Mouse (Mus musculus) hindbrain, embryonic 11.5 days (tissue): ENCODE data around the gene Sco1. TPM values are rescaled to one million over a fixed set of nuclear protein-coding genes. Genes with fewer than 3 reads are reported as not detected.
"Not testable (repeated sequence)": the region's sequence is repeated elsewhere in the genome, so short reads cannot be mapped to it uniquely, and the experiment has no call there.

ENCODE experiments used
- ATAC-seq: fragments of 200-750 bp; cut with Nextera tagmentation; 2 replicates; pipeline ENCODE4 v1.8.0; 2017; ENCODE audit warnings: mild to moderate bottlenecking, moderate TSS enrichment, moderate library complexity; ENCODE audit not compliant: low FRiP score
- DNase-seq: peaks from one replicate; pipeline ENCODE4 v3.0.0-alpha.2; 2015; ENCODE audit warnings: low spot score
- H3K27ac ChIP-seq: fragments of 300-500 bp; sonication (generic); 2 replicates; pipeline ENCODE4 v1.5.1; 2014; ENCODE audit warnings: mild to moderate bottlenecking, low read depth, low read length
- H3K27me3 ChIP-seq: fragments of 300-500 bp; sonication (generic); 2 replicates; pipeline ENCODE4 v1.6.1; 2014; ENCODE audit warnings: mild to moderate bottlenecking, low read length, moderate library complexity, mixed read lengths; ENCODE audit not compliant: control insufficient read depth, insufficient read depth
- H3K36me3 ChIP-seq: fragments of 300-500 bp; sonication (generic); 2 replicates; pipeline ENCODE4 v1.6.1; 2014; ENCODE audit warnings: mild to moderate bottlenecking, low read length, moderate library complexity, mixed read lengths; ENCODE audit not compliant: control insufficient read depth, insufficient read depth
- H3K4me1 ChIP-seq: fragments of 300-500 bp; sonication (generic); replicated peaks from 2 replicates; pipeline ENCODE4 v1.6.1; 2014; ENCODE audit warnings: low read length, mixed read lengths; ENCODE audit not compliant: control insufficient read depth, insufficient read depth
- H3K4me2 ChIP-seq: fragments of 300-500 bp; sonication (generic); replicated peaks from 2 replicates; pipeline ENCODE4 v1.6.1; 2014; ENCODE audit warnings: mild to moderate bottlenecking, low read depth, low read length
- H3K4me3 ChIP-seq: fragments of 300-500 bp; sonication (generic); 2 replicates; pipeline ENCODE4 v1.5.1; 2014; ENCODE audit warnings: low read depth, low read length
- H3K9ac ChIP-seq: fragments of 300-500 bp; sonication (generic); 2 replicates; pipeline ENCODE4 v1.6.1; 2014; ENCODE audit warnings: low read depth, low read length
- H3K9me3 ChIP-seq: fragments of 300-500 bp; sonication (generic); 2 replicates; pipeline ENCODE4 v1.6.1; 2016; ENCODE audit warnings: low read length; ENCODE audit not compliant: control insufficient read depth
- WGBS: fragments of 180-500 bp; shearing (Covaris S2); extraction: QIAGEN DNeasy Blood & Tissue Kit; methylation state at CpG from one replicate; pipeline ENCODE4 v1.1.7; 2014; 5-methylcytosine and 5-hydroxymethylcytosine counted together
- polyA plus RNA-seq: library from polyadenylated mRNA; unstranded; fragments of >200 nt; fragmentation: Nextera tagmentation; extraction: Ambion mirVana; gene quantifications from 2 replicates; pipeline ENCODE4 v1.2.1, GENCODE M21; 2014

Gene Sco1
- polyA plus RNA-seq, 1 experiment from 2014 or later: 20.0 TPM

- peaks cover 3% of the 10 kb centered on the region for H3K4me1 ChIP-seq
- DNase-seq (peak; percentile 85), ATAC-seq (no peak)
- no peak overlapping the region for H3K9ac ChIP-seq
- no peak overlapping the region; the same call in 1 of the 2 replicates for H3K4me2 ChIP-seq
- H3K36me3 ChIP-seq: no peaks in the 10 kb centered on the region
- no peaks in the 10 kb centered on the region for H3K27me3 ChIP-seq
- H3K9me3 ChIP-seq: no peaks in the 10 kb centered on the region
- H3K4me3 ChIP-seq: no peak overlapping the region
- 6% methylated on average over 12 of the region's 12 CpGs for WGBS
- no peak overlapping the region for H3K27ac ChIP-seq
Measured at GRCm38 (mm10) chr11:67020948-67021347, 31.5 kb upstream of the Sco1 start.

DNA sequence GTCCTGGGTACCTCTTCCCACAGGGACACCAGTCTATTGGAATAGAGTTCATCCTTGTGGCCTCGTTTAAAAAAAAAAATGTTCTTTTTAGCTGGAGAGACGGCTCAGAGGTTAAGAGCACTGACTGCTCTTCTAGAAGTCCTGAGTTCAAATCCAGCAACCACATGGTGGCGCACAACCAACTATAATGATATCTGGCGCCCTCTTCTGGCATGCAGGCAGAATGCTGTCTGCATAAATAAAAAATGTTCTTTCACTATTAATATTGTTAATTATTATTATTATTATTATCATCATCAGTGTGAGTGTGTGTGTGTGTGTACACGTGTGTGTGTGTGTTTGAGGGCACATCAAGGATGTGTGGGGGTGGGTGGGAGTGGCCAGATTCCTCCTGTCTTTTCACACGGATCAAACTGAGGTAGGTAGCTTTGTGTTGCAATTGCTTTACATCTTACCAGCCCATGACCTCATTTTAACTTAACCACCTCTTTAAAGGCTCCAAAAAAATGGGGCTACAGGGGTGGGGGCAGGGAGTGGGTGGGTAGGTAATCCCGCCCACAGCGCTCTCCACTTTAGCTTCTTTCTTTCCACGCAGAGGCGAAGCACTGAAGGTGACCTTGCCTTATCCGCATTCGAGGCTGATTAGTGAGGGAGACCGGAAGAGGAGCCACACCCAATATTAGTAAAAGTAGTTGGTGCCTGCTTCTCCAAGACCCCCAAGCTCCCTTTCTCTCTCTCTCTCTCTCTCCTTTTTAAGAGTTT is 29.9 kb upstream of the Sco1 start:
- WGBS: 93% methylated on average over 13 of the region's 13 CpGs
- H3K9ac ChIP-seq: no peak overlapping the region

DNA sequence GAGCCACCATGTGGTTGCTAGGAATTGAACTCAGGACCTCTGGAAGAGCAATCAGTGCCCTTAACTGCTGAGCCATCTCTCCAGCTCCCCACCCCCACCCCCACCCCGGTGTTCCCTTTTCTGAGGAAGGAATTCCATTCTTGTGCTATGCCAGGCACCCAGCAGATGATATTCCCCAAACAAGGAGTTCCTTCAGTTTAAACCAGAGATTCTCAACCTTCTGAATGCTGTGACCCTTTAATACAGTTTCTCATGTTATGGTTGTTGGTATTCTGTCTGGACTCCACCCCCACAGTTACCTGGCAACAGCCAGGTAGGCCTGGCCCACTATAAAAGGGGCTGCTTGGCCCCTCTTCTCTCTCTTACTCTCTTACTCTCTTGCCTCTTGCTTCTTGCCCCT is 29.3 kb upstream of the Sco1 start:
- ATAC-seq, H3K4me2 ChIP-seq, H3K27me3 ChIP-seq, DNase-seq, H3K27ac ChIP-seq, H3K9me3 ChIP-seq, H3K4me1 ChIP-seq, H3K36me3 ChIP-seq, H3K9ac ChIP-seq, H3K4me3 ChIP-seq: not testable (repeated sequence)
- 19% methylated on average over 1 of the region's 1 CpGs for WGBS

More for the DNA sequence above, 29.9 kb upstream of the Sco1 start:
- no peaks in the 10 kb centered on the region for H3K9me3 ChIP-seq
- H3K27ac ChIP-seq: no peak overlapping the region
- H3K4me2 ChIP-seq: no peak overlapping the region
- peaks cover 3% of the 10 kb centered on the region for H3K4me1 ChIP-seq
- no peak overlapping the region for H3K4me3 ChIP-seq
- H3K27me3 ChIP-seq: no peaks in the 10 kb centered on the region
- DNase-seq (peak; percentile 29), ATAC-seq (no peak)
- H3K36me3 ChIP-seq: no peaks in the 10 kb centered on the region

DNA sequence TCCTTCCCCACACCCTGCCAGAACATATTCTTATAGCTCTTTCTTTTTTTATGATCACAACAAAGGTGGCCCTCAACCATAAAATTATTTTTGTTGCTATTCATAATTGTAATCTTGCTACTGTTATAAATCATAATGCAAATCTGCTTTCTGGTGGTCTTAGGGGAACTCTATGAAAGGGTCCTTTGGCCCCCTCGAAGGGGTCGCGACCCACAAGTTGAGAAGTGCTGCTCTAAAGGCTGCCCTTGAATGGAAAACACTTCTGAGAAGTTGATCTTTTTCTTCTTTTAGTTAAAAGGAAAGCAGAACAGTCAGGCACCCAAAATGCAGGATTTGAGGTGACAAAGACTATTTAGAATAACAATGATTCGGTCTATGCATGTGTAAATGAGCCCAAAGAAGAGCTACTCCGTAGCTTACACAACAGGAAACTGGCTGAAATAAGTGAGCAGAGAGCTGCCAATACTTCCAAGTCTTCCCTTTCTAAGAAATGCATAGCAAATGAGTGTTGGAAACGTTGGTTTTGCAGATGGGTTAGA is 28.6 kb upstream of the Sco1 start:
- ATAC-seq (no peak), DNase-seq (no peak)
- Histone ChIP-seq H3K27ac (no peak overlapping the region), H3K9me3 (no peaks in the 10 kb centered on the region), H3K27me3 (no peaks in the 10 kb centered on the region), H3K36me3 (no peaks in the 10 kb centered on the region), H3K4me1 (no peaks in the 10 kb centered on the region; the same call in none of the 2 replicates), H3K4me3 (no peak overlapping the region), H3K4me2 (no peak overlapping the region), H3K9ac (no peak overlapping the region)
- WGBS: 18% methylated on average over 6 of the region's 6 CpGs

DNA sequence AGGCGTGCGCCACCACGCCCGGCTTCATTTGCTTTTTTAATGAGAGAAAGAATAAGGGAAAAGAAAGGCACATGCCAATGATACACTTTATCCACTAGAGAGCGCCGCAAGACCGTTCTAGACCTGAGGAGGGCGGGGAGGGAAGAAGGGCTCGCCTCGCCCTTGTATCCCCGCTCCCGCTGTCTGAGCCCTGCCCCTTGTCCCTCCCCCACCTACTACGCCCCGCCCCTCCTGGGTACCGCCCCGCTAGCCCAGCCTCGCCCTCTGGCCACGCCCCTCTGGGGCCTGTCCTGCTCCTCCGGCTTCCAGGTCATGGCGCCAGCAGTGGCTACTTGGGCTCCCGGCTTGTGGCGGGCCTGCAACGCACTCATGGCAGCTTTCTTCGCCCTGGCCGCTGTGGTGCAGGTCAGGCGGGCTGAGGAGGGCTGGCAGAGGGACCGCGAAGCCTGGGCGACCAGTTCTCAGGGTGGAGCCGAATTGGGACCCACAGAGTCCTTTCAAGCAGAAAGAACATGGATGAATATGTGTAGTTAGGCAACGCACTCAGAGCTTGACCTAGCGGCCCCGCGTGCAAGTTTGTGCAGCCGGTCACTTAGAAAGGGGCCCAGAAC is 27.5 kb upstream of the Sco1 start, which contains the start of gene Tmem220:
Gene Tmem220 (plus strand): TSS at position 288 of the 611 bp plus-strand sequence.
- Histone ChIP-seq H3K4me1 (no peaks in the 10 kb centered on the region; the same call in none of the 2 replicates), H3K27ac (peak within 1 kb of the TSS; percentile 27; the same call in 1 of the 2 replicates), H3K27me3 (no peaks in the 10 kb centered on the region), H3K9me3 (no peaks in the 10 kb centered on the region), H3K36me3 (no peaks in the 10 kb centered on the region), H3K4me3 (peak within 1 kb of the TSS; percentile 38), H3K9ac (peak within 1 kb of the TSS; percentile 58), H3K4me2 (peak within 1 kb of the TSS; percentile 57)
- DNase-seq (peak; percentile 95), ATAC-seq (peak; percentile 97)
- WGBS: under 1% methylated on average over 32 of the region's 35 CpGs

- no peaks in the 10 kb centered on the region for H3K27me3 ChIP-seq
- no peak for ATAC-seq
- WGBS: 55% methylated on average over 16 of the region's 16 CpGs
Measured at GRCm38 (mm10) chr11:67030904-67031602, 21.4 kb upstream of the Sco1 start.

DNA sequence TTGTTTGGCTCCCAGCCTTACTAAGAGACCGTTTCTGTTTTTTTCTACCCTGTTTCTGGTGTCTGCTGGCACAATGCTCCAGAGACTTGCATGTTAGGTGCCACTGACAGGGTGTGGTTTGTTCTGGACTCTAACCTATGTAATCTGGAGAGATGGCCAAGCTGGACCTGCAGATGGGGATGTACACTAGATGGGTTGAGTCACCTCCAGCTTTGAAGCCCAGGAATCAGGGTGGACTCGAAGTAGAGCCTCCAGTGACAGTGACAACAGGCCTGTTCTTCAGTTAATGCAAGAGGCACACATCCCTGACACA is 20.9 kb upstream of the Sco1 start:
- no peak overlapping the region for H3K4me3 ChIP-seq
- no peak overlapping the region for H3K4me2 ChIP-seq
- H3K9me3 ChIP-seq: no peaks in the 10 kb centered on the region
- ATAC-seq: no peak
- H3K27ac ChIP-seq: no peak overlapping the region
- no peak for DNase-seq
- H3K9ac ChIP-seq: no peak overlapping the region
- no peaks in the 10 kb centered on the region for H3K27me3 ChIP-seq
- H3K36me3 ChIP-seq: no peaks in the 10 kb centered on the region
- no peaks in the 10 kb centered on the region for H3K4me1 ChIP-seq
- WGBS: 77% methylated on average over 2 of the region's 2 CpGs

More at GRCm38 (mm10) chr11:67030904-67031602, 21.4 kb upstream of the Sco1 start:
- Histone ChIP-seq H3K9ac (no peak overlapping the region), H3K4me1 (no peaks in the 10 kb centered on the region), H3K27ac (no peak overlapping the region), H3K9me3 (no peaks in the 10 kb centered on the region), H3K4me2 (no peak overlapping the region), H3K36me3 (no peaks in the 10 kb centered on the region), H3K4me3 (no peak overlapping the region)
- DNase-seq: no peak

GRCm38 (mm10) chr11:67034775-67035485 is 17.5 kb upstream of the Sco1 start:
- Histone ChIP-seq H3K9me3 (no peaks in the 10 kb centered on the region), H3K9ac (no peak overlapping the region), H3K27me3 (no peaks in the 10 kb centered on the region), H3K36me3 (no peaks in the 10 kb centered on the region), H3K4me1 (no peaks in the 10 kb centered on the region), H3K4me3 (no peak overlapping the region), H3K4me2 (no peak overlapping the region), H3K27ac (no peak overlapping the region)
- 89% methylated on average over 4 of the region's 4 CpGs for WGBS
- DNase-seq (no peak), ATAC-seq (no peak)
